Mouse (Mus musculus) myocyte (in vitro differentiated cells): ENCODE data around the gene Fah.

Experiments used
- CEBPB ChIP-seq: IDR thresholded peaks from 2 replicates; pipeline ENCODE4 v1.6.1; 2011; ENCODE audit warnings: mild to moderate bottlenecking, moderate library complexity; ENCODE audit not compliant: poor library complexity, insufficient read depth, severe bottlenecking
- E2F4 ChIP-seq: IDR thresholded peaks from one replicate; pipeline ENCODE4 v1.6.1; 2011; ENCODE audit warnings: mild to moderate bottlenecking, control low read depth, moderate library complexity; ENCODE audit not compliant: insufficient read depth
- MAX ChIP-seq: IDR thresholded peaks from one replicate; pipeline ENCODE4 v1.6.1; 2011; ENCODE audit warnings: low read depth, mild to moderate bottlenecking, control low read depth
- MYOD1 ChIP-seq, 3 experiments: IDR thresholded peaks; one replicate each; pipeline ENCODE4 v1.6.1; 2011; ENCODE audit warnings: control low read depth in 2 of 3, low read depth in 2 of 3, mild to moderate bottlenecking in 2 of 3, moderate library complexity in 1 of 3; ENCODE audit not compliant: insufficient read length in 2 of 3, control insufficient read depth in 1 of 3
- MYOG ChIP-seq, 3 experiments: IDR thresholded peaks; one replicate each; pipeline ENCODE4 v1.6.1; 2011; ENCODE audit warnings: control low read depth in 2 of 3, low read depth in 2 of 3, mild to moderate bottlenecking in 2 of 3; ENCODE audit not compliant: insufficient read length in 2 of 3, control insufficient read depth in 1 of 3, insufficient read depth in 1 of 3
- POLR2A ChIP-seq: IDR thresholded peaks from one replicate; pipeline ENCODE4 v1.6.1; 2011; ENCODE audit warnings: low read depth, mild to moderate bottlenecking, control low read depth, moderate library complexity; ENCODE audit not compliant: insufficient read length
- POLR2AphosphoS2 ChIP-seq: IDR thresholded peaks from one replicate; pipeline ENCODE4 v1.6.1; 2011; ENCODE audit warnings: low read depth, control low read depth; ENCODE audit not compliant: insufficient read length
- REST ChIP-seq: IDR thresholded peaks from one replicate; pipeline ENCODE4 v1.6.1; 2011; ENCODE audit warnings: mild to moderate bottlenecking, control low read depth, moderate library complexity; ENCODE audit not compliant: insufficient read depth, insufficient read length
- SRF ChIP-seq: IDR thresholded peaks from one replicate; pipeline ENCODE4 v1.6.1; 2011; ENCODE audit warnings: low read depth; ENCODE audit not compliant: control insufficient read depth, insufficient read length
- TCF12 ChIP-seq: IDR thresholded peaks from one replicate; pipeline ENCODE4 v1.6.1; 2011; ENCODE audit warnings: mild to moderate bottlenecking, control low read depth; ENCODE audit not compliant: poor library complexity, insufficient read depth, severe bottlenecking
- TCF3 ChIP-seq: IDR thresholded peaks from one replicate; pipeline ENCODE4 v1.6.1; 2011; ENCODE audit warnings: low read depth, control low read depth; ENCODE audit not compliant: insufficient read length
- USF1 ChIP-seq: IDR thresholded peaks from one replicate; pipeline ENCODE4 v1.6.1; 2011; ENCODE audit warnings: low read depth, mild to moderate bottlenecking, control low read depth, moderate library complexity

DNA sequence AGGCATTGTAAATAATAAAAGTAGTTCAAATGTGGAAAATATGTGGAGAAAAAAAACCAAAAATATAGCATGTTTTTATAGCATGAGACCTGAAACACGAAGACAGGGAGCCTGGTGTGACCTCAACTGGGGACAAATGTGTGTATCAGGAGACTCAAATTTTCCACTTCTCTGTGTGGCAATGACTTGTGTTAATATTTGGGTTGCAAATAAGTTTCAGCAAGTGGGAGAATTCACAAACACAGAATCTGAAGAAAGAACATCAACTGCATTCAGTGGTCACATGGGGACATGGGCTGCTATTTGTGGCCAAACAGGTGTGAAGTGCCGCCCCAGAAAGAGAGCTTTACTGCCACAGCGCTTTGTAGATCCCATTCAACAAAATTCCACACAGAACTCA, 9.9 kb downstream of the Fah start:
- TF ChIP-seq USF1 (no peak), TCF12 (no peak), POLR2A (no peak), E2F4 (no peak), MAX (no peak), MYOG (IDR thresholded peaks at IDR 0.05; ENCODE audit: control insufficient read depth in 1 of 3, insufficient read depth in 1 of 3, insufficient read length in 2 of 3, low read depth in 2 of 3) (no peak), POLR2AphosphoS2 (no peak), CEBPB (no peak), SRF (no peak), TCF3 (no peak), MYOD1 (IDR thresholded peaks at IDR 0.05; ENCODE audit: control insufficient read depth in 1 of 3, insufficient read length in 2 of 3, low read depth in 2 of 3) (no peak), REST (no peak)
